Mouse (Mus musculus) adrenal gland, adult 8-10 months (tissue): ENCODE results near the gene Rpap1. TPM values are rescaled to one million over a fixed set of nuclear protein-coding genes. Genes with fewer than 3 reads are reported as not detected.

Experiments
- DNase-seq: peaks from one replicate; pipeline ENCODE4 v3.0.0; 2022
- total RNA-seq, 4 experiments: library from RNA; stranded (reverse); gene quantifications; 2 replicates each; pipeline ENCODE4 v1.2.4; 2022

Rpap1 gene
- total RNA-seq, 4 experiments from 2014 or later = 18.2 to 30.2 (median 22.7) TPM

DNA sequence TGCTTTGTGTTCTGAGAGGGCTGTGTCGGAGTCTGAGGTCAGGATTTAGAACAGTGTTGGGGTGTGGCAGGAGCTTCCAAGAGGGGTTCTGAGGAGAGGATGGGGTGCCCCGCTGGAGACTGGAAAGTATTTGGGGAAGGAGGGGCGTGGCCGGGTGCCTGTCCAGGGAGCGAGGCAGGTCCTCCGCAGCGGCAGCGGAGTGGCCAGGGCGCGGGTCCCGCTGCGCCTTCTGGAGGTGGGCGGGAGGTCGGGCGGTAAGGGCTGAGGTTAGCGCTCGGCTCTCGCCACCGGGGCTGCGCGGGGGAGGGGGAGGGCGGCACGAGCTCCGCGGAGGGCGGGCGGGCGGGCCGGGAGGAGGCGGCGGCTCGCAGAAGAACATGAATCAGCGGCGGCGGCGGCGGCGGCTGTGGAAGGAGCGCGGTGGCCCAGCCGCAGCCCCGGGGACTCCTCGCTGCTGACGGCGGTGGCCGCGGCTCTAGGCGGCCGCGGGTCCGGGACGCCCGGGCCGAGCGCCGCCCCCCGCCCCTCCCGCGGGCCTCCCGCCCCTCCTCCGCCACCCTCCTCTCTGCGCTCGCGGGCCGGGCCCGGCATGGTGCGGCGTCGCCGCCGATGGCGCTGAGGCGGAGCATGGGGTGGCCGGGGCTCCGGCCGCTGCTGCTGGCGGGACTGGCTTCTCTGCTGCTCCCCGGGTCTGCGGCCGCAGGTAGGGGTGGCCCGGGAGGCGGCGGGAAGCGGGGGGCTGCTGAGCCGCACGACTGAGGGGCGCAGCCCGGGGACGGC, 12.0 kb upstream of the Rpap1 start:
- peak; percentile 9 for DNase-seq

- peak; percentile 14 for DNase-seq
These were observed 11.1 kb upstream of the Rpap1 start for GRCm38 (mm10) chr2:119798246-119798927.

- no peak for DNase-seq
These were observed 10.0 kb upstream of the Rpap1 start, which contains the start of gene Tyro3 for GRCm38 (mm10) chr2:119797279-119797783. TSS of gene Tyro3 (plus strand) at chr2:119797733.

DNA sequence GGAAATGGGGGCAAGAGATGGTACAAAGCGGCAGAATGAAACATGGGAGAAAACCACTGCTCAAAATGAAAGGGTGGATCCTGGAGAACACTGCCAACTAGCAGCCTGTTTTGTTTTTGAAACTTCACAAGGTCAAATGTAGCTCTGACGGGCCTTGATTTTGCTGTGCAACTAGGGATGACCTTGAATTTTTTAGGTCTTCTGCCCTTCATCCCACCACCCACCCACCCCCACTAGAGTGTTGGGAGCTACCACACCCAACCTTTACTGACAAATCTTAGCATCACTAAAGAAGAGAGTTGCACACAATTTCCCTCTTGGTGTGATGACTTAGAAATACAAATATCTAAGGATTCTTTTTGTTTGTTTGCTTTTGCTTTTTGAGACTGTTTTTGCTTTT, 2.7 kb upstream of the Rpap1 start:
- no peak for DNase-seq

GRCm38 (mm10) chr2:119767246-119767645, 20.1 kb downstream of the Rpap1 start:
- DNase-seq = no peak

- no peak for DNase-seq
These were observed 23.4 kb downstream of the Rpap1 start for GRCm38 (mm10) chr2:119763924-119764323.

GRCm38 (mm10) chr2:119762276-119762675, 25.1 kb downstream of the Rpap1 start:
- no peak for DNase-seq

GRCm38 (mm10) chr2:119760251-119760650, 27.1 kb downstream of the Rpap1 start, which contains the start of gene Ltk:
TSS of gene Ltk (minus strand) at chr2:119760431.
- no peak for DNase-seq

DNA sequence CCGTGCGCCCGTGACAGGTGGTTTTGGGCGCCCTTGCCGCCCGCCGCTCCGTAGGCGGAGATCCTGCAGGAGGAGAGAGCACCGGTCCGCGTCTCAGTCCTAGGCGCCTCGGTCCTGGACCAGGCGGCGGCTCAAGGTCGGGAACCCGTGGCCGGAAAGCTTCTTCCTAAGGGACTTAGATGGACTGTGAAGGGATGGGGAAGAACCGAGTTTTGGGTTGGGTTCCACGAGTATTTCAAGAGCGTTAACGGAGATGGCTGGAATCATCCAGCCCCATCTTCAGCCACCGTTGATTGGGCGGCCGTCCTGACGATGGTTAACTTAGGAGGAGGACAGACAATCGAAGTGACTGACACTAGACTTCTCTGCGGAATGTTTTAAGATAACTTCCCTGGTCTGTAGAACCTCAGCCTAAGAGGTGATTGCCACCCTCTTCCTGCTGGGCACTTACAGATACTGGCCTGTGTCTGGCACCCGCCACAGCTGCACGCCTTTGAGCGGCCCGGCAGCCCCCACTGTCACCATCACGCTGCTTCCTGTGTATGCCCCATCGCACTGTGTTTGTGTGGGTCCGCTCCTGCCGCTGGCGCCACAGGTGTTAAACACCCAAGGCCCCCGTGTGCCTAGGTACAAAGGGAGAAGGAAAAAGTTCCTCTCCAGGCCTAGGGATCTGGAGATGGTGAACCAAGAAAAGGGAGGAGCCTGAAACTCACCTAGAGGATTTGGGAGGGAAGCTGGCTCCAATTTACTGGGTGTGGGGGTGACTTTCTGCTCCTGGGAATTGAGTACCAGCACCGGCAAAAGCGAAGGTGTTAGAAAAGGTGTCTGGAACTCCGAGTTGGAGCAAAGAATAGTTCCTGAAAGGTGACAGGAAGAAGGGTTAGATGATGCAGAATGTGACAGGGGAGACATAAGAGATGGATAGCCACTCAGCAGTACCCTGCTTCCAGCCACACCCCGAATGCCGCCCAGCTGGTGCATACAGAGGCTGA, 28.2 kb downstream of the Rpap1 start:
- DNase-seq = no peak

GRCm38 (mm10) chr2:119758101-119758843, 29.1 kb downstream of the Rpap1 start:
- no peak for DNase-seq

- no peak for DNase-seq
These were observed 29.7 kb downstream of the Rpap1 start for GRCm38 (mm10) chr2:119757601-119758100.

DNA sequence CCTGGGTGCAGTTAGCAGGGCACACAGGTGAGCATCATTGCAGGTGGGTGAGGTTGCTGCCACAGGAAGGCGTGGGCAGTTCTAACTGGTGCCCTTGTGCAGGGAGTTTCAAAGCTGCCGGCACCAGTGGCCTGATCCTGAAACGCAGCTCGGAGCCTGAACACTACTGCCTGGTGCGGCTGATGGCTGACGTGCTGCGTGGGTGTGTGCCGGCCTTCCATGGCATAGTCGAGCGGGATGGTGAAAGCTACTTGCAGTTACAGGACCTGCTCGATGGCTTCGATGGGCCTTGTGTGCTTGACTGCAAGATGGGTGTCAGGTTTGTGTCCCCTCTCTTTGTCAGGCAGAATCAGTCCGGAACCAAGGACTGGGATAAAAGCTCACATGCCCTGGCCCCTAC, 38.1 kb downstream of the Rpap1 start:
- DNase-seq = no peak

GRCm38 (mm10) chr2:119747554-119747953, 39.8 kb downstream of the Rpap1 start:
- DNase-seq = no peak

GRCm38 (mm10) chr2:119745281-119745680, 42.1 kb downstream of the Rpap1 start:
- no peak for DNase-seq

DNA sequence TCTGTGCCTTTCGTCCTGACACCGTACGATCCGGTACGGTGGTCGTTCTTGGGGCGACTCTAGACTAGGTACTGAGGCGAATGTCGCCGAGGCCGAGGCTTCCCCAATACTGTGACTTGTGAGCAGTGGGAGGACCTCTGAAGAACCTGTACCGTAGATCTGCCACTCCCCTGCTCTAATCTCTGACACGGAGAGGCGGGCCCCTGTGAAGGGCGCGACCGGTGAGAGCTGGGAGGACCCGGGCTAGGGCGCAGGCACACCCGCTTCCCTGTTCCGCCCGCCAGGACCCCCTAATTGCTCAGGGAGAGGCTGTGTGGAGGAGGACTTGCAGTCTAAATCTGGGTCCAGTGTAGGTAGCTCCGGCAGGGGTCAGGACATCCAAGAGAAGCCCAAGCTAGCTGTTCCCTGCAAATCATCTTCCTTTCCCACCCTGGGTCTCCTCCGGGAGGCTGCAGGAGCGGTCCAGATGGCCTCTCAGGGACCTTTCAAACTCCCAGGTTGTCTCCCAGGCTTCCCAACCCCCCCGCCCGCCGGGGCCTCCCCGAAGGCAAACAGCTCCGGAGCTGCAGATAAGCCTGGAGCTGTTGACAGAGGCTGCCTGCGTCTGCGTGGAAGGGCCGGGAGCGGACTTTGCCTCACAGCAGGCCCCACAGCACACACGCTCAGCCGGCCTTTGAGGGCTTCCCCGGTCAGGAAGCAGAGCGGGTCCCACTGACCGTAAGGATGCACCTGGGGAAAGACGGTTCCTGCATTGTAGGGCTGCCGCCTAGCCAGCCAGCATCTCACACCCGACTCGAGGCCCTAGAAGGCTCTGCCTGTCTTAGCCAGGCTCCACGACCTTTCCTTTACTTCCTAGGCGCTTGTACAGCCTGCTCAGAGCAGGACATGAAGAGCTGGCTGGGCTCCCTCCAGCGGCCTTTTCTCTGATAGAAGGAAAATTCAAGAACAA, 42.9 kb downstream of the Rpap1 start:
- DNase-seq = no peak

DNA sequence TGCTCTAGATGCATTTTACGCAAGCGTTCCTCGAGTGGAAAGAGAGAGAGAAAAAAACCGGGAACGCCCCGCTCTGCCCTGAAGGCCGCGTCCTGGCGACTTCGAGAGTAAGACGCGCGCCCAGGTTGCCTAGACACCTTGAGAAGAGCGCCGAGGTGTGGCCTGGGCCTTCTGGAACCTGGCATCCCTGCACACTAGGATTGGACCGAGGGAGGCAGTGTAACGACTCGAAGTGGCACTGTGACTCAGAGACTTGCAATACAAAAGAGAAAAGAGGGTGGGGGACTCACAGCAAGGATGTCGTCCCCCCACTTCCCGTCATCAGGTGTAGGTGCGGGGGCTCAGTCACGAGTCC, 43.6 kb downstream of the Rpap1 start:
- DNase-seq = no peak

GRCm38 (mm10) chr2:119743176-119743807, 44.0 kb downstream of the Rpap1 start:
- no peak for DNase-seq

GRCm38 (mm10) chr2:119742461-119743175, 44.7 kb downstream of the Rpap1 start:
- no peak for DNase-seq
